Mouse (Mus musculus) frontal cortex, postnatal 14 days (tissue): Measurements from ENCODE around the gene Ebf1.

Experiments used
- DNase-seq, 2 experiments: peaks; one replicate each; pipeline ENCODE4 v3.0.0; 2022; ENCODE audit warnings: low spot score in 2 of 2

The Ebf1 gene

GRCm38 (mm10) chr11:44619131-44619886, 2.2 kb downstream of the Ebf1 start:
- DNase-seq, result no peak

- no peak for DNase-seq
Observed at GRCm38 (mm10) chr11:44619887-44620693, 3.0 kb downstream of the Ebf1 start.

- no peak for DNase-seq
Observed at GRCm38 (mm10) chr11:44620694-44621446, 3.8 kb downstream of the Ebf1 start.

DNA sequence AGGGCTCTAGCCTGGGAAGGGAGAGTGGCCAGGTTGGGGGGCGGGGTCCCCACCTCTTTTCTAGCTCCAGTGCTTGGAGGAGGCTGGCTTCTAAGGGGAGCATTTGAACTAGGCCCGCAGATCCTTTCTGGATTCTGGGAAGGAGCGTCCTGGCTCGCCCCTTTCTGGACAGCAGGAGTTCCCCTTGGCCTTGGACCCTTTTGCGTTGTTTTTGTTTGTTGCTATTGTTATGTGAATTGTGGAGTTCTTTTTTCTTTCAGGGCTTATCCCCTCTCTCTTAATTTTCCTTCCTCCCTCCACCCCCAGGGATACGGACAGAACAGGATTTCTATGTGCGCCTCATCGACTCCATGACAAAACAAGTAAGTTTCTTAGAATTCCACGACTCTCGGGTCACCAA, 4.5 kb downstream of the Ebf1 start:
- DNase-seq, result no peak

DNA sequence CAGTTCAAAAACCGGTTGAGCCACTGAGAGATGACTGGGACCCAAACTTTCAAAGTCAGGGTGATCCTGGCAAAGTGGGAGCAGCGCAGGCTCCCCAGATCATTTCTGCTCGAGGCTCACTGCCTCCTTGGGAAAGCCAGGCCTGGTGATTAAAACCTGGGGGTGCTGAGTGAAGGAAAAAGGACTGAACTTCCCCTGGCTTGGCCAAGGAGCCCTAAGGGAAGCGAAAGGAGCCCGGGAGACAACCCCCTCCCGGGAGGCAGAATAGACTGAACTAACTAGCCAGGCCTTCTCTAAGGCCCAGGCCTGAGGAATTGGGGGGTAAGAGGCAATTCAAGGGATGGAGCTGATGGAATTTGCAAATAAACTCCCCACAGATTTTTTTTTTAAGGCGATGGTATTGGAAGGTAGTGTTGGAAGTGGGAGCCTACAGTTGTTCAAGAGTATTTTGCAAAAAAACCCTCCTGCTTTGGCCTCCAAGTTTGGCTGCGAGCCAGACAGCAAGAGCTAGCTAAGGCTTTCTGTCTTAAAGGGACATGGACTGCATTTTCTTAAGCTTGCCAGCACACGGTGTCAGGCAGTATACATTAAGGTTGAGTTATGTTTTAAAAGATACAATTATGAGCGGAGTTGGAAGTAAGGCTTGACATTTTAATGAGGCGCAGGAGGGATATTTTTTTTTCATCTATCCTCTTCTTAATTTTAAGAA, 5.1 kb downstream of the Ebf1 start:
- DNase-seq, result no peak

- DNase-seq, result no peak
Observed at GRCm38 (mm10) chr11:44624564-44624963, 7.4 kb downstream of the Ebf1 start.

DNA sequence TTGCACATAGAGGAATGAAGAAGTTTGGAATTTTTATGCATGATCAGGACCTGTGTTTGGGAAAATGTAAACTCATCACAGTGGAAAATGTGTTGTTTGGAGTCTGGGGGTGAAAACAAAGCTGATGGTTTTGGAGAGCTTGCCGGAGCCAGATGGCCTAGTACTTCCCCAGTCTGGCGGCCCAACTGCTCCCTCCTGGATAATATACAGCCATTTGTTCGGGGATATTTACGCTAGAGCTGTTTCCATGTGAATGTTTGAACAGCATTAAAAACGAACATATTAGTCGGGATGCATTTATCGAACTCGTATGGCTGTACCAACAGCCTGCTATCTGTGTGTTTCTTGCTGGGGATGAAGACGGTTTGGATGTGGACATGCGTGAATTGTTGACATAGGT, 8.9 kb downstream of the Ebf1 start:
- no peak for DNase-seq

GRCm38 (mm10) chr11:44628412-44628811, 11.3 kb downstream of the Ebf1 start:
- no peak for DNase-seq

DNA sequence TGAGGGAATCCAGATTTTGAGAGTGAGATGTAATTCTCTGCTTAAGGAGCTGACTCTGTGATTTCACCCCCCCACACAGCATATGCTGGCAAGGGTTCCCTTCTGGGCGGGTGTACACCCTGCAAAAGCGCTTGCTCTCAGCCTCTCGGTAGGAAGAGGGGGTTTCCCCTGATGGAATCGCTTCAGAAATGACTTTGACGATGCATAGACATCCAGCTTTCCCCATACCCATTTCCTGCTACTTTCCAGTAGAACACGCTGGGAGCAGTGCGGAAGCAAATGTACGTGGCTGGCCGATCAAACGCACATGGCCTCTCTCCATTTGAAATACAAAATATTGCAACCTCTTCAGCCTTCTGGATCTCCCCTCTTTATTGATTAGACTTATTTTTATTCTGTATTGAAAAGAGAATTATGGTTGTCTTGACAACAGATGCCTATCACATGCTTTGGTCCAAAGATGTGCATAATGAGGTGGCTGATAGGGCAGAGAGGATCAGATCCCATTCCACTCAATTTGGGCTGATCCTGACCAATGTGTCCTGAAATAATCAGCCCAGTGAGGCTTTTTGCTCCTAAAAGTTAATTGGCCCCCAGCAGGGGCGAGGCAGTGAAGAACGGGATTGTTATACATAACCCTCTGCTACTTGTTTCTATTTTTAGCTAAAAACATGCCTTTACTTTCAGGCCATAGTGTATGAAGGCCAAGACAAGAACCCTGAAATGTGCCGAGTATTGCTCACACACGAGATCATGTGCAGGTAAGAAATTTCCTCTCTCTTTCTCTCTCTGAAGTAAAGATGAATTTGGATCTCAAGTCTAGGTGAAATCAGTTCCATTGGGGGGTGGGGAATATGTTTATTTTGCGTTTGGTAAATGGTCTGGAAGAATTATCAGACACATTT, 15.2 kb downstream of the Ebf1 start:
- no peak for DNase-seq

- DNase-seq, result no peak
Observed at GRCm38 (mm10) chr11:44633001-44633693, 16.0 kb downstream of the Ebf1 start.

GRCm38 (mm10) chr11:44634552-44635193, 17.6 kb downstream of the Ebf1 start:
- DNase-seq, result no peak

DNA sequence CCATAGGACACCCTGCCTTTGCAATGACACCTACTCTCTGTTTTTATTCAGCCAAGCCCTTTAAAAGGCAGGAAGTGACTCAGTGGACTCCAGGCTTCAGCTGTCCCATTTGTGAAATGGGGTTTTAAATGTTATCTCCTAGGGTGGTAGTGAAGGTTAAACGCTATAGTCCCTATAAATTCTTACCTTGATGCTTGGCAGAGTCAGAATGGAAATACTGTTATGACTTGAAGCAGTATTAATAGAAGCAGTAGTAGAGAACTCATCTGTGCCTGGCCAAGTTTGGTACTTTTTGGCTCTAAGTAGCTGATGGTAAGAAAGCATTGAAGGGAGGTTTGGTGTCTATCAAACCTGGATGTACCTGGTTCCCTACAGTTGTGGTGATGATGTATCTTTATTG, 19.1 kb downstream of the Ebf1 start:
- DNase-seq, result no peak

GRCm38 (mm10) chr11:44638193-44638754, 21.2 kb downstream of the Ebf1 start:
- no peak for DNase-seq

- DNase-seq, result no peak
Observed at GRCm38 (mm10) chr11:44641496-44641895, 24.4 kb downstream of the Ebf1 start.

GRCm38 (mm10) chr11:44654340-44655019, 37.4 kb downstream of the Ebf1 start:
- no peak for DNase-seq

GRCm38 (mm10) chr11:44655468-44655867, 38.4 kb downstream of the Ebf1 start:
- DNase-seq, result no peak

- DNase-seq, result no peak
Observed at GRCm38 (mm10) chr11:44656916-44657315, 39.8 kb downstream of the Ebf1 start.

DNA sequence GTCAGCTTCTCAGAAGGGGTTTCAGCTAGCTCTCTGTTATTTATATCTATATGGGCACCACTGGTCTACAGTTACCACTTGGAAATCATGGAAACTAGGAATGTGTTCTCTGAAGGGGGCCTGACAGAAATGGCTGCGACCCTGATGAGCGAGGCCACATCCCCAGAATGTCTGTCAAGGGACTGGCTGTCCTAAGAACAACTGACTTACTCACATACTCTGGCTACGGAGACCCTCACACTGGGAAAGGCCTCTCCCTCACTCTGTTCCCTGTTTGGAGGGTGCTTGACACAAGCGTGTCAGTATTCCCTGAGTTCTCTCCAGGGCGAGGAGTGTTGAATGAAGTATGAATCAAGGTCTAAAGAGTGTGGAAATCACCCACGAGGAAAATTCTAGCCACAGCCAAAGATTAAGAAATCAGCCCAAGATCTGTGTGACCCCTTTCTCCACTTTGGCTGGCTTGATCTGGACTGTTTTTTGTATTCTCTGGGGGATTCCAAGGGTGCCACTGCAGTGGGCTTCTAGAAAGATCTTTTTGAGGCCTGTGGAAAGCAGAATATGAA, 40.8 kb downstream of the Ebf1 start:
- DNase-seq, result no peak
